Mouse (Mus musculus) MEL (cell line): ENCODE data around the gene Fnbp1. TPM values are rescaled to one million over a fixed set of nuclear protein-coding genes. Genes with fewer than 3 reads are reported as not detected.

ENCODE experiments used
- DNase-seq: peaks from one replicate; pipeline ENCODE4 v3.0.0; 2011; ENCODE audit warnings: low read depth, low spot score
- H3K27ac ChIP-seq: 2 replicates; pipeline ENCODE4 v1.5.1; 2012; ENCODE audit warnings: low read depth, mild to moderate bottlenecking, control low read depth, low read length, moderate library complexity; ENCODE audit not compliant: control insufficient read depth
- H3K27me3 ChIP-seq, 2 experiments: fragments of 150-350 bp in 1 of 2; sonication (generic) in 1 of 2; 2 replicates each; pipeline ENCODE4 v1.6.1; 2012; ENCODE audit warnings: low read length in 2 of 2, mild to moderate bottlenecking in 2 of 2, improper control_type of control experiment in 1 of 2, moderate library complexity in 1 of 2; ENCODE audit not compliant: insufficient read depth in 2 of 2, control insufficient read depth in 1 of 2
- H3K36me3 ChIP-seq, 2 experiments: 2 replicates each; pipeline ENCODE4 v1.6.1; 2012 to 2014; ENCODE audit warnings: low read length in 2 of 2, improper control_type of control experiment in 1 of 2, inconsistent platforms in 1 of 2, mild to moderate bottlenecking in 1 of 2; ENCODE audit not compliant: insufficient read depth in 2 of 2, control insufficient read depth in 1 of 2
- H3K4me1 ChIP-seq, 2 experiments: fragments of 150-350 bp in 1 of 2; sonication (generic) in 1 of 2; 2 replicates each; pipeline ENCODE4 v1.6.1; 2012; ENCODE audit warnings: low read length in 2 of 2, improper control_type of control experiment in 1 of 2, mild to moderate bottlenecking in 1 of 2; ENCODE audit not compliant: insufficient read depth in 2 of 2, control insufficient read depth in 1 of 2
- H3K4me3 ChIP-seq, 2 experiments: fragments of 150-350 bp in 1 of 2; sonication (generic) in 1 of 2; 2 replicates each; pipeline ENCODE4 v1.5.1; 2012; ENCODE audit warnings: low read depth in 2 of 2, low read length in 2 of 2, mild to moderate bottlenecking in 2 of 2, moderate library complexity in 2 of 2, control low read depth in 1 of 2, improper control_type of control experiment in 1 of 2; ENCODE audit not compliant: control insufficient read depth in 1 of 2, insufficient read depth in 1 of 2
- H3K79me2 ChIP-seq: 2 replicates; pipeline ENCODE4 v1.6.1; 2012; ENCODE audit warnings: mild to moderate bottlenecking, low read length, moderate library complexity; ENCODE audit not compliant: control insufficient read depth, poor library complexity, insufficient read depth
- H3K9ac ChIP-seq: 2 replicates; pipeline ENCODE4 v1.6.1; 2012; ENCODE audit warnings: low read depth, mild to moderate bottlenecking, control low read depth, low read length, moderate library complexity; ENCODE audit not compliant: control insufficient read depth, poor library complexity, severe bottlenecking
- H3K9me3 ChIP-seq: fragments of 150-350 bp; sonication (generic); replicated peaks from 2 replicates; pipeline ENCODE4 v1.6.1; 2012; ENCODE audit warnings: mild to moderate bottlenecking, low read length, improper control_type of control experiment, moderate library complexity; ENCODE audit not compliant: insufficient read depth
- BHLHE40 ChIP-seq: IDR thresholded peaks from 2 replicates; pipeline ENCODE4 v1.6.1; 2012; ENCODE audit warnings: low read depth, mild to moderate bottlenecking, inconsistent platforms, low read length, improper control_type of control experiment, borderline replicate concordance
- CHD1 ChIP-seq: IDR thresholded peaks from 2 replicates; pipeline ENCODE4 v1.6.1; 2012; ENCODE audit warnings: low read depth, mild to moderate bottlenecking, inconsistent platforms, low read length, improper control_type of control experiment
- ELF1 ChIP-seq: IDR thresholded peaks from 2 replicates; pipeline ENCODE4 v1.6.1; 2014; ENCODE audit warnings: low read depth, mild to moderate bottlenecking, inconsistent platforms, low read length, improper control_type of control experiment, moderate library complexity
- EP300 ChIP-seq, 2 experiments: IDR thresholded peaks; 2 replicates each; pipeline ENCODE4 v1.6.1; 2011; ENCODE audit warnings: improper control_type of control experiment in 2 of 2, low read length in 2 of 2, low read depth in 1 of 2, mild to moderate bottlenecking in 1 of 2
- HCFC1 ChIP-seq: IDR thresholded peaks from 2 replicates; pipeline ENCODE4 v1.6.1; 2012; ENCODE audit warnings: low read depth, mild to moderate bottlenecking, inconsistent platforms, low read length, improper control_type of control experiment, moderate library complexity
- JUND ChIP-seq: IDR thresholded peaks from 2 replicates; pipeline ENCODE4 v1.6.1; 2011; ENCODE audit warnings: low read depth, mild to moderate bottlenecking, improper control_type of control experiment, low read length
- MAX ChIP-seq: IDR thresholded peaks from 2 replicates; pipeline ENCODE4 v1.6.1; 2011; ENCODE audit warnings: low read length, improper control_type of control experiment
- MAZ ChIP-seq: IDR thresholded peaks from 2 replicates; pipeline ENCODE4 v1.6.1; 2012; ENCODE audit warnings: low read depth, mild to moderate bottlenecking, inconsistent platforms, low read length, improper control_type of control experiment
- MXI1 ChIP-seq: IDR thresholded peaks from 2 replicates; pipeline ENCODE4 v1.6.1; 2011; ENCODE audit warnings: mild to moderate bottlenecking, low read depth, low read length, improper control_type of control experiment
- MYC ChIP-seq: IDR thresholded peaks from 2 replicates; pipeline ENCODE4 v1.6.1; 2011; ENCODE audit warnings: low read depth, mild to moderate bottlenecking, low read length, improper control_type of control experiment, moderate library complexity
- NRF1 ChIP-seq: IDR thresholded peaks from 2 replicates; pipeline ENCODE4 v1.6.1; 2014; ENCODE audit warnings: low read depth, mild to moderate bottlenecking, inconsistent platforms, low read length, improper control_type of control experiment, moderate library complexity; ENCODE audit not compliant: poor library complexity, insufficient read depth, severe bottlenecking
- POLR2A ChIP-seq, 2 experiments: IDR thresholded peaks; 2 replicates each; pipeline ENCODE4 v1.6.1; 2011 to 2012; ENCODE audit warnings: low read length in 2 of 2, mild to moderate bottlenecking in 2 of 2, control low read depth in 1 of 2, improper control_type of control experiment in 1 of 2, low read depth in 1 of 2, moderate library complexity in 1 of 2; ENCODE audit not compliant: control insufficient read depth in 1 of 2, insufficient read depth in 1 of 2, poor library complexity in 1 of 2
- POLR2AphosphoS2 ChIP-seq: IDR thresholded peaks from 2 replicates; pipeline ENCODE4 v1.6.1; 2011; ENCODE audit warnings: low read length, improper control_type of control experiment
- POLR2AphosphoS5 ChIP-seq: IDR thresholded peaks from 2 replicates; pipeline ENCODE4 v1.6.1; 2012; ENCODE audit warnings: low read depth, borderline replicate concordance, mild to moderate bottlenecking, inconsistent platforms, low read length, moderate library complexity, mixed read lengths
- RAD21 ChIP-seq: IDR thresholded peaks from 2 replicates; pipeline ENCODE4 v1.6.1; 2011; ENCODE audit warnings: mild to moderate bottlenecking, low read depth, low read length, improper control_type of control experiment
- RCOR1 ChIP-seq: IDR thresholded peaks from 2 replicates; pipeline ENCODE4 v1.6.1; 2012; ENCODE audit warnings: low read depth, mild to moderate bottlenecking, inconsistent platforms, low read length, improper control_type of control experiment
- SIN3A ChIP-seq: IDR thresholded peaks from 2 replicates; pipeline ENCODE4 v1.6.1; 2012; ENCODE audit warnings: low read length, improper control_type of control experiment, inconsistent platforms
- SMC3 ChIP-seq: IDR thresholded peaks from 2 replicates; pipeline ENCODE4 v1.6.1; 2011; ENCODE audit warnings: low read depth, low read length, improper control_type of control experiment
- TAL1 ChIP-seq: IDR thresholded peaks from 2 replicates; pipeline ENCODE4 v1.6.1; 2012; ENCODE audit warnings: mild to moderate bottlenecking, inconsistent platforms, low read length, moderate library complexity, mixed read lengths
- TCF12 ChIP-seq: IDR thresholded peaks from 2 replicates; pipeline ENCODE4 v1.6.1; 2014; ENCODE audit warnings: low read depth, mild to moderate bottlenecking, inconsistent platforms, low read length, improper control_type of control experiment, moderate library complexity
- USF1 ChIP-seq: IDR thresholded peaks from 2 replicates; pipeline ENCODE4 v1.6.1; 2014; ENCODE audit warnings: low read depth, mild to moderate bottlenecking, inconsistent platforms, low read length, improper control_type of control experiment, moderate library complexity
- USF2 ChIP-seq, 2 experiments: IDR thresholded peaks; 2 replicates each; pipeline ENCODE4 v1.6.1; 2011 to 2012; ENCODE audit warnings: improper control_type of control experiment in 2 of 2, low read length in 2 of 2, borderline replicate concordance in 1 of 2, inconsistent platforms in 1 of 2, low read depth in 1 of 2, mild to moderate bottlenecking in 1 of 2; ENCODE audit not compliant: insufficient read depth in 1 of 2
- ZNF384 ChIP-seq: IDR thresholded peaks from 2 replicates; pipeline ENCODE4 v1.6.1; 2012; ENCODE audit warnings: low read depth, mild to moderate bottlenecking, inconsistent platforms, low read length, improper control_type of control experiment
- polyA plus RNA-seq, 2 experiments: library from polyadenylated mRNA; stranded (reverse) in 1 of 2; unstranded in 1 of 2; fragments of >175 nt in 1 of 2; fragments of >200 nt in 1 of 2; gene quantifications; 2 replicates each; pipeline versions ENCODE4 v1.2.1 to v1.2.4; 2012; ENCODE audit warnings: low replicate concordance in 2 of 2, low read depth in 1 of 2; ENCODE audit not compliant: insufficient read length in 2 of 2, insufficient read depth in 1 of 2, missing spikeins in 1 of 2
- total RNA-seq: library from RNA; depleted of rRNA; stranded (reverse); fragments of 300-350 nt; gene quantifications from 2 replicates; pipeline ENCODE4 v1.2.3, GENCODE M21; 2012

Gene Fnbp1
- total and polyA plus RNA-seq, 3 experiments: 3.4 to 17.5 TPM; not detected in 1

DNA sequence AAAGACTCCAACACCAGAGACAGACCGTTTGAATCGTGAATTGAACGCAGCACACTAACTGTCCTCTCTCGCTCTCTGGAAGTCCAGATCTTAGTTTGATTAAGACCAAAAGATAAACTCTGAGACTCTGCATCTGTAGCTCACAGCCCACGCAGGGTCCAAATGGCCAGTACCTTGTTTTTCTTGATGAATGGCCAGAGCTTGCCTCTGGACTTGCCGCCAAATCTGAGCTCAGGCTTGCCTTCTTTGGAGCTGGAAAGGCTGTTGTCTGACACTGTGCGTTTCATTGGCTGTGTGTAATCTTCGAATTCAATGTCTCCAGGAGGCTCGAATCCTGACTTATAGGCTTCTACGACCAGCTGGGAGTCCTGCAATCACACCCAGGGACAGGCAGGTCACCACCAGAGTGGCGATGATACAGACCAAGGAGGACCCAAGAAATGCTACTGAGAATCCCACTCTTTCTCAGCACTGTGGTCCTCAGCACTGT is 87.9 kb downstream of the Fnbp1 start:
- Histone ChIP-seq H3K9me3 (no peaks in the 10 kb centered on the region), H3K4me1 (no peaks in the 10 kb centered on the region), H3K36me3 (no peaks in the 10 kb centered on the region), H3K4me3 (no peak overlapping the region), H3K79me2 (no peaks in the 10 kb centered on the region), H3K27ac (no peak overlapping the region), H3K9ac (no peak overlapping the region), H3K27me3 (no peaks in the 10 kb centered on the region)
- DNase-seq: no peak
- TF ChIP-seq MXI1: no peak
- TF ChIP-seq TCF12: no peak
- no peak for TF ChIP-seq POLR2AphosphoS5

DNA sequence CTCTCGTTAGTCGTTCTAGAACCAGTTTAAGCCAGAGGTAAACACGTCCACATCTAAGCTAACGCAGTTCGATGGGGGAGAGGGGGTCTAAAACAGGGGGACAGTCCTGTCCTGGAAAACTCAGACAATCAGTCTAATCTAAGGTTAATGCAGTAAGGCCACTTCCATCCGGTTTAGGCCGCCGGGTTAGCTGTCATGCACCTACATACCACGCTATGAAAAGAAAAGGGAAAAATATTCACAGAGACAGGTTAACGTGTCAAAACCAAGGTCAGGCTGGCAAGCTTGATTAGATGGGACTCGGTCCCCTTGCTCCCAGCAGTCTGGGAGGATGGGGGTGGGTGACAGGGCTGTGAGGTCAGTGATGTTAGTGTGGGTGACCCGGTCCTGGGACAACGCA is 88.4 kb downstream of the Fnbp1 start:
- Histone ChIP-seq H3K9me3 (no peaks in the 10 kb centered on the region), H3K27me3 (no peaks in the 10 kb centered on the region), H3K36me3 (peaks cover 0 to 4% of the 10 kb centered on the region in 2 experiments; a peak in 2 of 4 replicates), H3K4me3 (no peak overlapping the region), H3K9ac (no peak overlapping the region), H3K27ac (no peak overlapping the region), H3K4me1 (peaks cover 0 to 3% of the 10 kb centered on the region in 2 experiments; a peak in 2 of 4 replicates), H3K79me2 (no peaks in the 10 kb centered on the region)
- DNase-seq: no peak
- TF ChIP-seq USF1 (no peak), EP300 (IDR thresholded peaks at IDR 0.05; ENCODE audit: low read depth in 1 of 2, low read length in 2 of 2) (no peak), JUND (no peak), TAL1 (no peak), USF2 (IDR thresholded peaks at IDR 0.05; ENCODE audit: borderline replicate concordance in 1 of 2, insufficient read depth in 1 of 2, low read depth in 1 of 2, low read length in 2 of 2) (no peak), MAZ (no peak), BHLHE40 (no peak), ZNF384 (no peak), SMC3 (no peak), POLR2AphosphoS2 (no peak), ELF1 (no peak), NRF1 (no peak), MYC (no peak), POLR2A (IDR thresholded peaks at IDR 0.05; ENCODE audit: control insufficient read depth in 1 of 2, insufficient read depth in 1 of 2, low read depth in 1 of 2, low read length in 2 of 2, poor library complexity in 1 of 2) (no peak), SIN3A (no peak), MAX (no peak), HCFC1 (no peak), CHD1 (no peak), RAD21 (no peak), RCOR1 (no peak)
